Mouse (Mus musculus): ENCODE measurements around the gene Dusp23. TPM values are rescaled to one million over a fixed set of nuclear protein-coding genes. Genes with fewer than 3 reads are reported as not detected.

Gene Dusp23
- polyA plus RNA-seq, 1 experiment from 2014 or later = 11.4 TPM

GRCm38 (mm10) chr1:172615412-172615811 lies 17.4 kb downstream of the Dusp23 start:
- no peak overlapping the region for H3K4me3 ChIP-seq (ENCODE audit: low read length)
- H3K9me3 ChIP-seq (replicated peaks; ENCODE audit: control insufficient read depth, low read length) = no peaks in the 10 kb centered on the region
- H3K36me3 ChIP-seq (ENCODE audit: control insufficient read depth, insufficient read depth) = no peaks in the 10 kb centered on the region
- H3K4me1 ChIP-seq (ENCODE audit: control insufficient read depth, insufficient read depth, low read length) = no peaks in the 10 kb centered on the region
- no peak for ATAC-seq (replicated peaks; ENCODE audit: extremely low read depth, insufficient read depth, low FRiP score)
- no peaks in the 10 kb centered on the region; the same call in 1 of the 2 replicates for H3K27me3 ChIP-seq (ENCODE audit: control insufficient read depth, insufficient read depth, low read length)
- WGBS = 51% methylated on average over 4 of the region's 4 CpGs
- no peak overlapping the region for H3K4me2 ChIP-seq (ENCODE audit: low read depth, low read length)
- H3K9ac ChIP-seq (ENCODE audit: low read length) = no peak overlapping the region
- no peak overlapping the region for H3K27ac ChIP-seq (ENCODE audit: low read length)

DNA sequence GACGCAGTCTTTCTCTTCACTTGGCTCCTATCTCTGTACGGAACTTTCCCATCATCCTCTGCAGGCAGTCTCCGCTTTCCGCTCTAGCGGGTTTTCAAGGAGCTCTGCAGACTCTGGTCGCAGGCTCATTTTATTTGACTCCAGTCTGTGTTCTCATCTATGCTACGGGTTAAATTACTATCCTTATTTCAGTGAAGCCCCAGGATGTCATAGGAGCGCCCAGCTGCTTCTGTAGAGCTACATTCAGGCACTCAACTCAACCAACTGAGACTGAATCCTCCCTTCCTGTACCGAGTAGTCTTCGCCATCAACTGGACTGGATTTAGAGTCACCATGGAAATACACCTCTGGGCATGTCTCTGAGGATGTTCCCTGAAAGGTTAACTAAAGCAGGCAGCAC lies 18.1 kb downstream of the Dusp23 start:
- Histone ChIP-seq H3K9me3 (replicated peaks; ENCODE audit: control insufficient read depth, low read length) (no peaks in the 10 kb centered on the region), H3K9ac (ENCODE audit: low read length) (no peak overlapping the region), H3K4me1 (ENCODE audit: control insufficient read depth, insufficient read depth, low read length) (no peaks in the 10 kb centered on the region), H3K36me3 (ENCODE audit: control insufficient read depth, insufficient read depth) (no peaks in the 10 kb centered on the region), H3K27ac (ENCODE audit: low read length) (no peak overlapping the region), H3K4me2 (ENCODE audit: low read depth, low read length) (no peak overlapping the region), H3K27me3 (ENCODE audit: control insufficient read depth, insufficient read depth, low read length) (no peaks in the 10 kb centered on the region; the same call in 1 of the 2 replicates), H3K4me3 (ENCODE audit: low read length) (no peak overlapping the region)
- WGBS = 80% methylated on average over 10 of the region's 10 CpGs
- ATAC-seq (replicated peaks; ENCODE audit: extremely low read depth, insufficient read depth, low FRiP score) = no peak

- 26% methylated on average over 1 of the region's 1 CpGs for WGBS
Measured at GRCm38 (mm10) chr1:172612745-172613144, 20.0 kb downstream of the Dusp23 start.

DNA sequence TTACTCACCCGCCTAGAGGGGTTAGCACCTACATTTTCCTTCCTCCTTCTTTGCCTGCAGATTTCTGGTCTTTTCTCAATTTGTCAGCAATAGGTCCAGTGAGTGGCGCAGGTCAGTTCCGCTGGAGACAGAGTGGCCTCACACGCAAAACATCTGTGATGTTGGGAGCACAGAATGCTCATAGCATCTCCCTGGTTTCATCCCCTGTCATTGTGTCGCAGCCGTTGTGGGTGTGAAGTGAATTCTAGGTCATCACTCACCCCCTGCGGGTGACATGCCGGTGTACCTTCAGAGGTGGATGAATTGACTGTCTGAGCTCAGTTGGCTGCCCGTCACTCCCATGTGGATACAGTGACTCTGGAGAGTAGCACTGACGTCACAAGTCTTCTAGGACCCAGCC lies 21.5 kb downstream of the Dusp23 start:
- Histone ChIP-seq H3K27ac (ENCODE audit: low read length) (no peak overlapping the region), H3K27me3 (ENCODE audit: control insufficient read depth, insufficient read depth, low read length) (no peaks in the 10 kb centered on the region; the same call in 1 of the 2 replicates), H3K9ac (ENCODE audit: low read length) (no peak overlapping the region), H3K9me3 (replicated peaks; ENCODE audit: control insufficient read depth, low read length) (no peaks in the 10 kb centered on the region), H3K4me1 (ENCODE audit: control insufficient read depth, insufficient read depth, low read length) (no peaks in the 10 kb centered on the region), H3K4me3 (ENCODE audit: low read length) (no peak overlapping the region), H3K4me2 (ENCODE audit: low read depth, low read length) (no peak overlapping the region), H3K36me3 (ENCODE audit: control insufficient read depth, insufficient read depth) (no peaks in the 10 kb centered on the region)
- 66% methylated on average over 10 of the region's 10 CpGs for WGBS
- no peak for ATAC-seq (replicated peaks; ENCODE audit: extremely low read depth, insufficient read depth, low FRiP score)

More at GRCm38 (mm10) chr1:172612745-172613144, 20.0 kb downstream of the Dusp23 start:
- no peak for ATAC-seq (replicated peaks; ENCODE audit: extremely low read depth, insufficient read depth, low FRiP score)
- Histone ChIP-seq H3K4me1 (ENCODE audit: control insufficient read depth, insufficient read depth, low read length) (no peaks in the 10 kb centered on the region), H3K9me3 (replicated peaks; ENCODE audit: control insufficient read depth, low read length) (no peaks in the 10 kb centered on the region), H3K9ac (ENCODE audit: low read length) (no peak overlapping the region), H3K27me3 (ENCODE audit: control insufficient read depth, insufficient read depth, low read length) (no peaks in the 10 kb centered on the region; the same call in 1 of the 2 replicates), H3K4me3 (ENCODE audit: low read length) (no peak overlapping the region), H3K4me2 (ENCODE audit: low read depth, low read length) (no peak overlapping the region), H3K27ac (ENCODE audit: low read length) (no peak overlapping the region), H3K36me3 (ENCODE audit: control insufficient read depth, insufficient read depth) (no peaks in the 10 kb centered on the region)

GRCm38 (mm10) chr1:172602326-172602725 lies 30.4 kb downstream of the Dusp23 start, which contains the start of gene Fcrl6:
Fcrl6 (minus strand) TSS chr1:172602551.
- H3K27ac ChIP-seq (ENCODE audit: low read length) = no peak within 1 kb of the TSS
- no peaks in the 10 kb centered on the region for H3K27me3 ChIP-seq (ENCODE audit: control insufficient read depth, insufficient read depth, low read length)
- no peak within 1 kb of the TSS for H3K4me3 ChIP-seq (ENCODE audit: low read length)
- no peak for ATAC-seq (replicated peaks; ENCODE audit: extremely low read depth, insufficient read depth, low FRiP score)
- no peak within 1 kb of the TSS for H3K4me2 ChIP-seq (ENCODE audit: low read depth, low read length)
- H3K9ac ChIP-seq (ENCODE audit: low read length) = no peak within 1 kb of the TSS
- H3K36me3 ChIP-seq (ENCODE audit: control insufficient read depth, insufficient read depth) = no peaks in the 10 kb centered on the region
- no peaks in the 10 kb centered on the region for H3K4me1 ChIP-seq (ENCODE audit: control insufficient read depth, insufficient read depth, low read length)
- no peaks in the 10 kb centered on the region for H3K9me3 ChIP-seq (replicated peaks; ENCODE audit: control insufficient read depth, low read length)
- 50% methylated on average over 1 of the region's 1 CpGs for WGBS

DNA sequence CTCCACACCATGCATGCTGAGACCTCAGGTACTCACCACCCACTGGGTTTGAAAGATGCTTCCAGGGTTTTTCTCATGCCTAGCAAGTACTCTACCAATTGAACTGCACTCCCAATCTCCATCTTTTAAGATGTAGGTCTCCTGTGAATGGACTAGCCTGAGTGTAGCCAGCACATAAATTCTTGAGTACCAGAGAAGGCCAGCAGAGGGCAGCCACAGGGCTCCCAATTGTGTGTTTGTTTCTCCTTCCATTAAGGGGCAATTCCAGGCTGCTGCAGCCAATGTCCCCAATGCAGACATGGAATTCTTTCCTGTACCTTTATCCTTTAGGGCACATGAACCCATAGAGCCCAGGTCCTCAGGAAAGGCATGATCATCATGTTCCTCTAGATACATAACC lies 38.3 kb downstream of the Dusp23 start:
- no peaks in the 10 kb centered on the region for H3K9me3 ChIP-seq (replicated peaks; ENCODE audit: control insufficient read depth, low read length)
- no peak overlapping the region for H3K27ac ChIP-seq (ENCODE audit: low read length)

DNA sequence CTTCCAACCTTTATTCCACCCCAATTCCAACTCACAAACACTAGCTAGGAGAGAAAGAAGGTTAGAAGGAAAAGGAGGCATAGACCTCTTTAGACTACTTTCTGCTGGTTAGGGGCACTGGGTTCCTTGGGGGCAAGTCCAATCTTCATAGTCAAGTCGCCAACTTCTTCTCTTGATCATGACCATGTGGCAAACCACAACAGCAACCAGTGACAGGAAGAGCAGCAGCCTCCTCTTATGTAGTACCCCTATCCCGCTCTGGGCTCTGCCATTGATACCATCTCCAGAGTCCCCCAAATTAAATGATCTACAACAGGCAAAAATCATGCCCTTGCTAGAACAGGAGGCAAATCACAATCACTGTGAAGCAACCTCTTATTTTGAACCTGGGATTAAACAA lies 38.8 kb downstream of the Dusp23 start:
- Histone ChIP-seq H3K27ac (ENCODE audit: low read length) (no peak overlapping the region), H3K4me1 (ENCODE audit: control insufficient read depth, insufficient read depth, low read length) (no peaks in the 10 kb centered on the region), H3K27me3 (ENCODE audit: control insufficient read depth, insufficient read depth, low read length) (no peaks in the 10 kb centered on the region), H3K9me3 (replicated peaks; ENCODE audit: control insufficient read depth, low read length) (no peaks in the 10 kb centered on the region), H3K36me3 (ENCODE audit: control insufficient read depth, insufficient read depth) (no peaks in the 10 kb centered on the region), H3K4me3 (ENCODE audit: low read length) (no peak overlapping the region), H3K9ac (ENCODE audit: low read length) (no peak overlapping the region), H3K4me2 (ENCODE audit: low read depth, low read length) (no peak overlapping the region)
- ATAC-seq (replicated peaks; ENCODE audit: extremely low read depth, insufficient read depth, low FRiP score) = no peak
- WGBS = 76% methylated on average over 2 of the region's 2 CpGs

More for the DNA sequence above, 38.3 kb downstream of the Dusp23 start:
- Histone ChIP-seq H3K27me3 (ENCODE audit: control insufficient read depth, insufficient read depth, low read length) (no peaks in the 10 kb centered on the region), H3K36me3 (ENCODE audit: control insufficient read depth, insufficient read depth) (no peaks in the 10 kb centered on the region), H3K4me2 (ENCODE audit: low read depth, low read length) (no peak overlapping the region), H3K4me3 (ENCODE audit: low read length) (no peak overlapping the region), H3K4me1 (ENCODE audit: control insufficient read depth, insufficient read depth, low read length) (no peaks in the 10 kb centered on the region), H3K9ac (ENCODE audit: low read length) (no peak overlapping the region)
- ATAC-seq (replicated peaks; ENCODE audit: extremely low read depth, insufficient read depth, low FRiP score) = no peak

GRCm38 (mm10) chr1:172593321-172593720 lies 39.4 kb downstream of the Dusp23 start:
- H3K27ac ChIP-seq (ENCODE audit: low read length) = no peak overlapping the region
- no peak overlapping the region for H3K4me3 ChIP-seq (ENCODE audit: low read length)
- no peaks in the 10 kb centered on the region for H3K4me1 ChIP-seq (ENCODE audit: control insufficient read depth, insufficient read depth, low read length)
- H3K27me3 ChIP-seq (ENCODE audit: control insufficient read depth, insufficient read depth, low read length) = no peaks in the 10 kb centered on the region
- WGBS = 61% methylated on average over 3 of the region's 3 CpGs
- H3K36me3 ChIP-seq (ENCODE audit: control insufficient read depth, insufficient read depth) = no peaks in the 10 kb centered on the region
- no peaks in the 10 kb centered on the region for H3K9me3 ChIP-seq (replicated peaks; ENCODE audit: control insufficient read depth, low read length)
- H3K4me2 ChIP-seq (ENCODE audit: low read depth, low read length) = no peak overlapping the region
- H3K9ac ChIP-seq (ENCODE audit: low read length) = no peak overlapping the region
- ATAC-seq (replicated peaks; ENCODE audit: extremely low read depth, insufficient read depth, low FRiP score) = no peak

GRCm38 (mm10) chr1:172590385-172590784 lies 42.4 kb downstream of the Dusp23 start, which contains the start of gene Slamf8:
Slamf8 (minus strand) TSS chr1:172590568.
- Histone ChIP-seq H3K27ac (ENCODE audit: low read length) (no peak within 1 kb of the TSS), H3K4me3 (ENCODE audit: low read length) (no peak within 1 kb of the TSS), H3K4me2 (ENCODE audit: low read depth, low read length) (no peak within 1 kb of the TSS), H3K4me1 (ENCODE audit: control insufficient read depth, insufficient read depth, low read length) (no peaks in the 10 kb centered on the region), H3K27me3 (ENCODE audit: control insufficient read depth, insufficient read depth, low read length) (peaks cover 9% of the 10 kb centered on the region), H3K9ac (ENCODE audit: low read length) (no peak within 1 kb of the TSS), H3K36me3 (ENCODE audit: control insufficient read depth, insufficient read depth) (no peaks in the 10 kb centered on the region), H3K9me3 (replicated peaks; ENCODE audit: control insufficient read depth, low read length) (no peaks in the 10 kb centered on the region)
- WGBS = 66% methylated on average over 7 of the region's 7 CpGs
- no peak for ATAC-seq (replicated peaks; ENCODE audit: extremely low read depth, insufficient read depth, low FRiP score)
